Mouse (Mus musculus): ENCODE measurements around the gene Clec12b.

Gene Clec12b

GRCm38 (mm10) chr6:129385774-129386173, at the start of gene Clec12b:
Gene Clec12b (minus strand): TSS chr6:129385874.
- no peak for DNase-seq (ENCODE audit: low spot score)

GRCm38 (mm10) chr6:129434239-129434638, 48.6 kb upstream of the Clec12b start:
- no peak for DNase-seq (ENCODE audit: low spot score)

- no peak for DNase-seq (ENCODE audit: low spot score)
Measured at GRCm38 (mm10) chr6:129427281-129427680, 41.6 kb upstream of the Clec12b start.

- DNase-seq (ENCODE audit: low spot score): no peak
Measured at GRCm38 (mm10) chr6:129425812-129426211, 40.1 kb upstream of the Clec12b start.

GRCm38 (mm10) chr6:129425217-129425616, 39.5 kb upstream of the Clec12b start:
- DNase-seq (ENCODE audit: low spot score): no peak

GRCm38 (mm10) chr6:129423734-129424072, 38.0 kb upstream of the Clec12b start:
- peak; percentile 31 for DNase-seq (ENCODE audit: low spot score)

- no peak for DNase-seq (ENCODE audit: low spot score)
Measured at GRCm38 (mm10) chr6:129423040-129423733, 37.5 kb upstream of the Clec12b start.

GRCm38 (mm10) chr6:129422311-129422710, 36.6 kb upstream of the Clec12b start:
- DNase-seq (ENCODE audit: low spot score): no peak

GRCm38 (mm10) chr6:129414177-129414576, 28.5 kb upstream of the Clec12b start:
- no peak for DNase-seq (ENCODE audit: low spot score)

GRCm38 (mm10) chr6:129408562-129408961, 22.9 kb upstream of the Clec12b start, which contains the start of gene Clec9a:
Gene Clec9a (plus strand): TSS chr6:129408862.
- no peak for DNase-seq (ENCODE audit: low spot score)

GRCm38 (mm10) chr6:129407324-129407723, 21.6 kb upstream of the Clec12b start:
- DNase-seq (ENCODE audit: low spot score): no peak

- DNase-seq (ENCODE audit: low spot score): no peak
Measured at GRCm38 (mm10) chr6:129405999-129406398, 20.3 kb upstream of the Clec12b start.

- DNase-seq (ENCODE audit: low spot score): no peak
Measured at GRCm38 (mm10) chr6:129403391-129403790, 17.7 kb upstream of the Clec12b start.

GRCm38 (mm10) chr6:129402404-129402803, 16.7 kb upstream of the Clec12b start:
- DNase-seq (ENCODE audit: low spot score): no peak

- no peak for DNase-seq (ENCODE audit: low spot score)
Measured at GRCm38 (mm10) chr6:129399945-129400344, 14.3 kb upstream of the Clec12b start.

- DNase-seq (ENCODE audit: low spot score): no peak
Measured at GRCm38 (mm10) chr6:129396997-129397396, 11.3 kb upstream of the Clec12b start, which contains the start of gene Clec1b. Gene Clec1b (plus strand): TSS chr6:129397297.

- no peak for DNase-seq (ENCODE audit: low spot score)
Measured at GRCm38 (mm10) chr6:129393732-129394131, 8.1 kb upstream of the Clec12b start.

- no peak for DNase-seq (ENCODE audit: low spot score)
Measured at GRCm38 (mm10) chr6:129393087-129393720, 7.5 kb upstream of the Clec12b start.

GRCm38 (mm10) chr6:129385000-129385399, 674 bp downstream of the Clec12b start:
- DNase-seq (ENCODE audit: low spot score): no peak

- DNase-seq (ENCODE audit: low spot score): no peak
Measured at GRCm38 (mm10) chr6:129383466-129383865, 2.2 kb downstream of the Clec12b start.

GRCm38 (mm10) chr6:129381736-129382135, 3.9 kb downstream of the Clec12b start:
- no peak for DNase-seq (ENCODE audit: low spot score)

GRCm38 (mm10) chr6:129380454-129380853, 5.2 kb downstream of the Clec12b start:
- no peak for DNase-seq (ENCODE audit: low spot score)

- no peak for DNase-seq (ENCODE audit: low spot score)
Measured at GRCm38 (mm10) chr6:129374937-129375471, 10.7 kb downstream of the Clec12b start.
